Mouse (Mus musculus) embryonic facial prominence, embryonic 11.5 days (tissue): ENCODE measurements at regions not wholly inside any gene's neighbourhood (a gene's known extent, or its start where the extent isn't known, plus 50 kb on each side); places are given as distances from the start of the nearest gene placed in this dataset.
A peak's percentile ranks its signal among the peaks of the same experiment; 100 is the strongest.

Experiments used
- ATAC-seq: fragments of 200-750 bp; cut with Nextera tagmentation; replicated peaks from 2 replicates; pipeline ENCODE4 v1.8.0; 2017; ENCODE audit warnings: low read depth; ENCODE audit not compliant: insufficient number of reproducible peaks, low FRiP score, low TSS enrichment
- DNase-seq: peaks from one replicate; pipeline ENCODE4 v3.0.0-alpha.2; 2015; ENCODE audit warnings: low spot score
- H3K27ac ChIP-seq: fragments of 300-500 bp; sonication (generic); replicated peaks from 2 replicates; pipeline ENCODE4 v1.5.1; 2014; ENCODE audit warnings: mild to moderate bottlenecking, low read depth, low read length, control low read depth
- H3K27me3 ChIP-seq: fragments of 300-500 bp; sonication (generic); 2 replicates; pipeline ENCODE4 v1.6.1; 2014; ENCODE audit warnings: mild to moderate bottlenecking, low read length, moderate library complexity, mixed read lengths; ENCODE audit not compliant: control insufficient read depth, insufficient read depth
- H3K36me3 ChIP-seq: fragments of 300-500 bp; sonication (generic); replicated peaks from 2 replicates; pipeline ENCODE4 v1.6.1; 2014; ENCODE audit warnings: low read depth, mild to moderate bottlenecking, low read length, moderate library complexity, mixed read lengths; ENCODE audit not compliant: control insufficient read depth, insufficient read depth
- H3K4me1 ChIP-seq: fragments of 300-500 bp; sonication (generic); 2 replicates; pipeline ENCODE4 v1.6.1; 2014; ENCODE audit warnings: low read length, mixed read lengths; ENCODE audit not compliant: control insufficient read depth, insufficient read depth
- H3K4me2 ChIP-seq: fragments of 300-500 bp; sonication (generic); 2 replicates; pipeline ENCODE4 v1.6.1; 2014; ENCODE audit warnings: low read depth, mild to moderate bottlenecking, control low read depth, low read length, moderate library complexity
- H3K4me3 ChIP-seq: fragments of 300-500 bp; sonication (generic); 2 replicates; pipeline ENCODE4 v1.5.1; 2014; ENCODE audit warnings: low read depth, low read length, control low read depth
- H3K9ac ChIP-seq: fragments of 300-500 bp; sonication (generic); replicated peaks from 2 replicates; pipeline ENCODE4 v1.6.1; 2014; ENCODE audit warnings: mild to moderate bottlenecking, control low read depth, low read length
- H3K9me3 ChIP-seq: fragments of 300-500 bp; sonication (generic); replicated peaks from 2 replicates; pipeline ENCODE4 v1.6.1; 2016; ENCODE audit warnings: mild to moderate bottlenecking, low read length, inconsistent platforms, mixed read lengths; ENCODE audit not compliant: control insufficient read depth
- WGBS: fragments of 180-500 bp; shearing (Covaris S2); extraction: QIAGEN DNeasy Blood & Tissue Kit; methylation state at CpG from one replicate; pipeline ENCODE4 v1.1.7; 2014; 5-methylcytosine and 5-hydroxymethylcytosine counted together

DNA sequence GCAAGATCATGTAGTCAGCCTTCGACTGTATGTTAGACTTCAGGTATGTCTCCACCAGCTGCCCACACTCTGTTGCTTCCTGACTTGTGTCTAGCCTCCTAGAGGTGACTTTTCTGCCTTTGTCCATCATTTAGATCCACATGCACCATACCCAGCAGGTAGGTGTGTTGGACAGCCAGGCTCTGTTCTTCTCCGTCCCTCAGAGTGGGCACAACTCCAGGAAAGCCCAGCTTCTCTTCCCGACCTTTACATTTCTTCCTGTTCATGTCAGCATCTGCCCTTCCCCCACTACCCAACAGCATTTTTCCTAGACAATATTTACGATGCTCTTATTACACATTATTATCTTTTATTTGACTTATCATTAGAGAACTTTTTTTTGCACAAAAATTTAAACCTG is 366.4 kb downstream of the Nkx6-1 start:
- H3K9ac ChIP-seq = no peak overlapping the region
- H3K36me3 ChIP-seq = no peaks in the 10 kb centered on the region
- DNase-seq (no peak), ATAC-seq (no peak)
- H3K4me1 ChIP-seq = no peaks in the 10 kb centered on the region
- no peak overlapping the region for H3K4me3 ChIP-seq
- WGBS = 83% methylated on average over 4 of the region's 4 CpGs
- H3K9me3 ChIP-seq = no peaks in the 10 kb centered on the region
- H3K27me3 ChIP-seq = no peaks in the 10 kb centered on the region
- no peak overlapping the region for H3K27ac ChIP-seq
- no peak overlapping the region for H3K4me2 ChIP-seq

DNA sequence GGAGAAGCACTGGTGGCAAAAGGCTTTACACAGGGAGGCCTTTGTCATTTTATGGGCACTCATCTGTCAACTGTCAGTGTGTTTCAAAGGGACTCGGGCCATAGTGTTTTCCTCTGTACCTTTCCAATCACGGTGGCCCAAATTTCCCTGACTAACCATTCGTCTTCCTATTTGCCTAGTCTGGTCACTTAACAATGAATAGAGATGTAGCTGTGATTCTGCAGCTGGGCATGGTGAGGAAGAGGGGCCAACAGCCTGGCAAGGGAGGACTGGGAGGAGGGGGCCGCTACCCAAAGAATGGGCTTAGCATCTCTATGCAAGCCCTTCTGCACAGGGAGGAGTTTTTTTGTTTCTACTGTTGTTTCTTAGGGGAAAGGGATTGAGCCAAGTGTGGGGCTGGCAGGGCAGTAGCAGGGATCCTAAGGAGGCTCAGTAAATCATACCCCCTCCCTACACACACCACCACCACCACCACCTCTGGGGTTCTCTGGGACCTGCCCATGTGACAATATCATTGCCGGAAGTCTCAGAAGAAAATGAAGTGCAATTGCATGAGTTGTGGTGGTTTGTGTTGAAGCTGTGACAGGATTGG is 367.2 kb downstream of the Nkx6-1 start:
- Histone ChIP-seq H3K4me1 (no peaks in the 10 kb centered on the region), H3K36me3 (no peaks in the 10 kb centered on the region), H3K9ac (no peak overlapping the region), H3K9me3 (no peaks in the 10 kb centered on the region), H3K4me3 (no peak overlapping the region), H3K27ac (no peak overlapping the region), H3K4me2 (no peak overlapping the region), H3K27me3 (no peaks in the 10 kb centered on the region)
- ATAC-seq (no peak), DNase-seq (no peak)
- WGBS = 68% methylated on average over 5 of the region's 5 CpGs

DNA sequence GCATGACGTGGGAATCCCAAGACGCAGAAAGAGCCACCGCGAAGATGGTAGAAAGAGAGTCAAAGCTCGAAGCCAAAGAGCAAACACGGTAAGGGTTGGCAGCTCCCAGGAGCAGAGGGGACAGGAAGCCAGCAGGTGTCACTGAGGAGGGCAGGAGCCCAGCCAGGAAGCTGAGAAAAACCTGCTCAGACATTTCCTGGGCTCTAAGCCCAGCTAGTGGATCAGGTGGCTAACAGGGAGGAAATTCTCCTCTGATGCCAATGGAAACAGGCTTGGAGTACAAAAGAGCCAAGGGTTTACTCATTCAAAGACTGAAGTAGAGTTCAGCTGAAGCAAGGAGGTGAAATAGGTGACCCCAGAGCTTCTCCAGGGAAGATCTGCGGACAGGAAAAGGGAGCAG is 368.9 kb downstream of the Nkx6-1 start:
- Histone ChIP-seq H3K27me3 (no peaks in the 10 kb centered on the region), H3K4me3 (no peak overlapping the region), H3K4me1 (no peaks in the 10 kb centered on the region), H3K9ac (no peak overlapping the region), H3K4me2 (no peak overlapping the region), H3K9me3 (no peaks in the 10 kb centered on the region), H3K36me3 (no peaks in the 10 kb centered on the region), H3K27ac (no peak overlapping the region)
- no peak for DNase-seq
- ATAC-seq = no peak
- WGBS = 69% methylated on average over 7 of the region's 7 CpGs

DNA sequence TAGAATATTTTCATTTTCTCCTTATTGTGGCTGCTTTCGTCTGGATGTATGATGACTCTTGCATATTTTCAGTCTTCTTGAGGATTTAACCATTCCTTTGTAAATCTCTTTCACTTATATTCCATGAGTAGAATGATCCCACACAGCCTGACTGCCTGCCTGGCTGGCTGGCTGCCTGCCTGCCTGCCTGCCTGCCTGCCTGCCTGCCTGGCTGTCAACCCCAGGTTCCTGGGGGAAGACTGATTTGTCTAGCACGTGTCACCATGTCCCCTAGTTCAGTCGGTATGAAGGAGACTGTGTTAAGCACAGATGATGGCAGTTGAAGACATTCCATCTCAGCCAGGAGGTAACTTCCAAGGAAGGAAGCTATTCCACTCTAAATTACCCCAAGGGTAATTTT is 370.8 kb downstream of the Nkx6-1 start:
- Histone ChIP-seq H3K4me2 (no peak overlapping the region), H3K4me3 (no peak overlapping the region), H3K9ac (no peak overlapping the region), H3K27ac (no peak overlapping the region), H3K4me1 (no peaks in the 10 kb centered on the region), H3K27me3 (no peaks in the 10 kb centered on the region), H3K9me3 (no peaks in the 10 kb centered on the region), H3K36me3 (no peaks in the 10 kb centered on the region)
- 63% methylated on average over 3 of the region's 3 CpGs for WGBS
- DNase-seq (no peak), ATAC-seq (no peak)

DNA sequence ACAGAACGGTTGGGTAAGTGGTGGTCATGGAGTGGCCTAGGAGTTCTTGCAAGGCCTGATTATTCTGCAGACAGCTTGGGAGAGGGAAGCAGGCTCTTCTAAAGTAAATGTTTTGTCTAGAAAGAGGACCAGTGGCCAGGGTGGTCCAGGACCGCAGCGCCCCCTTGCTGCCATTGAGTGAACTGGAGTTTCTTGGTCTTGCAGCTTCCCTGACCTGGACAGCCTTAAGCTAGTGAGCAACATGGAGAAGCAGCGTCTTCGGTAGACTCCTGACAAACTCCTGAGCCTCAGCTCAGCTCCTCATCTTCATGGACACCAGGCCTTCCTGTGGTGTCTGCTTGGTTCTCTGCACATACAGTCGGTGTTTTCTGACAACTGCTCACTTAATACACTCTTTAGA is 376.4 kb downstream of the Nkx6-1 start:
- Histone ChIP-seq H3K4me1 (no peaks in the 10 kb centered on the region), H3K9ac (no peak overlapping the region), H3K27me3 (no peaks in the 10 kb centered on the region), H3K4me2 (no peak overlapping the region), H3K36me3 (no peaks in the 10 kb centered on the region), H3K4me3 (no peak overlapping the region), H3K27ac (no peak overlapping the region), H3K9me3 (no peaks in the 10 kb centered on the region)
- ATAC-seq (no peak), DNase-seq (peak; percentile 54)
- WGBS = 52% methylated on average over 6 of the region's 6 CpGs

DNA sequence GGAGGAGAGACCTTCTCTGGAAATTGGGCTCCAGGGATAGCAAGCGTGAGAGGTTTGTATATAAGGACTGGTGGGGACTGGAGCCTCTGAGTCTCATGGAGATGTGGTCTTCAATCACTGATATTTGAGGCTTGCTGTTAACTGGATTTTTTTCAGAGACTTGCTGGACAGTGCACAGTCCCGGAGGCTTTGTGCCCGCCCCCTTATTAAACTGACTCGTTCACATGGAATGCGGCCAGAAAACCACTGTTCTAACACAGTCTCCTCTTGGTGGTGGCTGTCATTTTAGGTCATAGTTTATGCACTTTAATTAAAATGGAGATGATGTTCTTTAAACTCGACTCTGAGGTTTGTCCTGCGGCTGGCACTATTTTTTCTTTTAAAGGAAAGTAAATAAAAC is 378.9 kb downstream of the Nkx6-1 start:
- DNase-seq (no peak), ATAC-seq (no peak)
- 65% methylated on average over 7 of the region's 7 CpGs for WGBS
- Histone ChIP-seq H3K4me2 (no peak overlapping the region), H3K4me1 (no peaks in the 10 kb centered on the region), H3K4me3 (no peak overlapping the region), H3K9me3 (no peaks in the 10 kb centered on the region), H3K9ac (no peak overlapping the region), H3K27me3 (no peaks in the 10 kb centered on the region), H3K36me3 (no peaks in the 10 kb centered on the region), H3K27ac (no peak overlapping the region)

DNA sequence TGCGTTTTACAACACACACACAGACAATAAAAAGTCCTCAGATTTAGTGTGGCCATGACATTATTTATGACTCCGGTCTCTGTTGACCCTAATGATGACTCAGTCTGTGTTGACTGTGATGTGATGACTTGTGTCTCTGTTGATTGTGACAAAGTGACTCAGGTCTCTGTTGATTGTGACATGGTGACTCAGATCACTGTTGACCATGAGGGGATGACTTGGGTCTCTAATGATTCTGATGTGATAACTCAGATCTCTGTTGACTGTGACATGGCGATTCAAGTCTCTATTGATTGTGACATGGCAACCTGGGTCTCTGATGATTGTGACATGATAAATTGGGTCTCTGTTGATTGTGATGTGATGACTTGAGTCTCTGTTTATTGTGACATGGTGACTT is 405.0 kb downstream of the Gpat3 start:
- WGBS = 90% methylated on average over 3 of the region's 3 CpGs
- Histone ChIP-seq H3K27me3 (no peaks in the 10 kb centered on the region), H3K9ac (no peak overlapping the region), H3K4me1 (no peaks in the 10 kb centered on the region), H3K9me3 (no peaks in the 10 kb centered on the region), H3K4me2 (no peak overlapping the region), H3K4me3 (no peak overlapping the region), H3K36me3 (no peaks in the 10 kb centered on the region), H3K27ac (no peak overlapping the region)
- DNase-seq = no peak
- no peak for ATAC-seq

DNA sequence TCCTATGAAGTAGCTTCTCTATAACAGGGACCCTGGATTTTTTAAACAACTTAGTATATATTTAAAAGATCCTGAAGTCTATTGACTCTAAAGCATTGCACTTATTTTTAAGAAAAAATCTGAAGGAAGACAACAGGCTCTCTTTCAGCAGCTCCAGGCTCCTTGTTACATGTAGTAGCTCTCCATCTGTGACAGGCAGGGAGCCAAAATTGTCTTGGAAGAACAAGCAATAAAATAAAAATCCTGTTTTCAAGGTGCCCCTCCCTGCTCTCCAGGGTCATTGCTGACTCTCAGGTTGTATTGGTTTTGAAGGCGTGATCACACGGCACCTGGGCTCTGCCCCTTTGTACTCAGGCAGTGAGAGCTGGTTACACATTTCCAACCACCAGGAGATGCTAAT is 397.1 kb downstream of the Gpat3 start:
- no peaks in the 10 kb centered on the region for H3K9me3 ChIP-seq
- no peak for ATAC-seq
- no peaks in the 10 kb centered on the region for H3K4me1 ChIP-seq
- H3K27ac ChIP-seq = no peak overlapping the region
- WGBS = 85% methylated on average over 2 of the region's 2 CpGs
- no peak overlapping the region for H3K9ac ChIP-seq
- no peaks in the 10 kb centered on the region for H3K27me3 ChIP-seq
- H3K4me3 ChIP-seq = no peak overlapping the region
- DNase-seq = no peak
- no peaks in the 10 kb centered on the region for H3K36me3 ChIP-seq
- H3K4me2 ChIP-seq = no peak overlapping the region
